Mouse (Mus musculus) forebrain, embryonic 15.5 days (tissue): ENCODE results near the gene Iapp. TPM values are rescaled to one million over a fixed set of nuclear protein-coding genes. Genes with fewer than 3 reads are reported as not detected.
"Not testable (repeated sequence)": the region's sequence is repeated elsewhere in the genome, so short reads cannot be mapped to it uniquely, and the experiment has no call there.

Experiments used
- ATAC-seq: fragments of 200-750 bp; cut with Nextera tagmentation; replicated peaks from 2 replicates; pipeline ENCODE4 v1.8.0; 2017; ENCODE audit warnings: mild to moderate bottlenecking, moderate TSS enrichment, moderate library complexity
- H3K27ac ChIP-seq: fragments of 300-500 bp; sonication (generic); replicated peaks from 2 replicates; pipeline ENCODE4 v1.5.1; 2015; ENCODE audit warnings: mild to moderate bottlenecking, inconsistent platforms
- H3K27me3 ChIP-seq: fragments of 300-500 bp; sonication (generic); 2 replicates; pipeline ENCODE4 v1.6.1; 2015; ENCODE audit warnings: inconsistent platforms
- H3K36me3 ChIP-seq: fragments of 300-500 bp; sonication (generic); 2 replicates; pipeline ENCODE4 v1.6.1; 2015; ENCODE audit warnings: mild to moderate bottlenecking, inconsistent platforms
- H3K4me1 ChIP-seq: fragments of 300-500 bp; sonication (generic); 2 replicates; pipeline ENCODE4 v1.6.1; 2015; ENCODE audit warnings: inconsistent platforms
- H3K4me2 ChIP-seq: fragments of 300-500 bp; sonication (generic); replicated peaks from 2 replicates; pipeline ENCODE4 v1.6.1; 2015; ENCODE audit warnings: mild to moderate bottlenecking, inconsistent platforms
- H3K4me3 ChIP-seq: fragments of 300-500 bp; sonication (generic); 2 replicates; pipeline ENCODE4 v1.5.1; 2015; ENCODE audit warnings: mild to moderate bottlenecking, inconsistent platforms
- H3K9ac ChIP-seq: fragments of 300-500 bp; sonication (generic); replicated peaks from 2 replicates; pipeline ENCODE4 v1.6.1; 2015; ENCODE audit warnings: mild to moderate bottlenecking, inconsistent platforms
- H3K9me3 ChIP-seq: fragments of 300-500 bp; sonication (generic); 2 replicates; pipeline ENCODE4 v1.6.1; 2016; ENCODE audit warnings: inconsistent platforms
- WGBS: fragments of 180-500 bp; shearing (Covaris S2); methylation state at CpG from one replicate; pipeline ENCODE4 v1.1.7; 2015; ENCODE audit warnings: mixed read lengths; 5-methylcytosine and 5-hydroxymethylcytosine counted together
- polyA plus RNA-seq: library from polyadenylated mRNA; unstranded; fragments of >200 nt; fragmentation: Nextera tagmentation; extraction: Ambion mirVana; gene quantifications from 2 replicates; pipeline ENCODE4 v1.2.1, GENCODE M21; 2015

The Iapp gene
- polyA plus RNA-seq: 0.31 and 0.42 TPM in 2 replicates

GRCm38 (mm10) chr6:142298098-142298497 is at the start of gene Iapp:
Gene Iapp, plus strand, starts transcription at chr6:142298423.
- Histone ChIP-seq H3K27me3 (no peaks in the 10 kb centered on the region), H3K27ac (no peak within 1 kb of the TSS), H3K36me3 (no peaks in the 10 kb centered on the region), H3K9me3 (no peaks in the 10 kb centered on the region), H3K4me2 (no peak within 1 kb of the TSS), H3K4me3 (no peak within 1 kb of the TSS), H3K9ac (no peak within 1 kb of the TSS), H3K4me1 (no peaks in the 10 kb centered on the region)
- no peak for ATAC-seq
- WGBS: 67% methylated on average over 4 of the region's 4 CpGs

- not testable (repeated sequence) for H3K4me3 ChIP-seq, ATAC-seq, H3K27ac ChIP-seq, H3K27me3 ChIP-seq, H3K36me3 ChIP-seq, H3K4me2 ChIP-seq, H3K9me3 ChIP-seq, H3K9ac ChIP-seq, H3K4me1 ChIP-seq
- 90% methylated on average over 1 of the region's 1 CpGs for WGBS
Observed at GRCm38 (mm10) chr6:142250738-142251307, 47.4 kb upstream of the Iapp start.

- Histone ChIP-seq H3K9me3 (no peaks in the 10 kb centered on the region), H3K36me3 (no peaks in the 10 kb centered on the region), H3K27ac (no peak overlapping the region), H3K9ac (no peak overlapping the region), H3K4me2 (no peak overlapping the region), H3K4me1 (no peaks in the 10 kb centered on the region), H3K4me3 (no peak overlapping the region), H3K27me3 (no peaks in the 10 kb centered on the region)
- no peak for ATAC-seq
- 5% methylated on average over 4 of the region's 4 CpGs for whole genome bisulfite sequencing
Observed at GRCm38 (mm10) chr6:142275721-142276442, 22.3 kb upstream of the Iapp start.

- WGBS: 50% methylated on average over 12 of the region's 12 CpGs
- Histone ChIP-seq H3K9me3 (no peaks in the 10 kb centered on the region), H3K4me1 (no peaks in the 10 kb centered on the region), H3K9ac (no peak overlapping the region), H3K27me3 (no peaks in the 10 kb centered on the region), H3K4me3 (no peak overlapping the region), H3K27ac (no peak overlapping the region), H3K4me2 (no peak overlapping the region), H3K36me3 (no peaks in the 10 kb centered on the region)
- ATAC-seq: no peak
Observed at GRCm38 (mm10) chr6:142289413-142290118, 8.7 kb upstream of the Iapp start.

GRCm38 (mm10) chr6:142305076-142305475 is 6.9 kb downstream of the Iapp start:
- Histone ChIP-seq H3K9me3 (0 out of 2 replicates have a peak, but pooled peaks cover 2% of the 10 kb centered on the region), H3K36me3 (no peaks in the 10 kb centered on the region), H3K27ac (no peak overlapping the region), H3K27me3 (no peaks in the 10 kb centered on the region), H3K4me2 (no peak overlapping the region), H3K4me3 (no peak overlapping the region), H3K9ac (no peak overlapping the region), H3K4me1 (no peaks in the 10 kb centered on the region)
- ATAC-seq: no peak

- Histone ChIP-seq H3K27me3 (no peaks in the 10 kb centered on the region), H3K4me1 (no peaks in the 10 kb centered on the region), H3K4me3 (no peak overlapping the region), H3K36me3 (no peaks in the 10 kb centered on the region), H3K27ac (no peak overlapping the region), H3K4me2 (no peak overlapping the region), H3K9ac (no peak overlapping the region), H3K9me3 (0 out of 2 replicates have a peak, but pooled peaks cover 2% of the 10 kb centered on the region)
- WGBS: 88% methylated on average over 5 of the region's 5 CpGs
- no peak for ATAC-seq
Observed at GRCm38 (mm10) chr6:142314285-142314684, 16.1 kb downstream of the Iapp start.

GRCm38 (mm10) chr6:142317106-142317505 is 18.9 kb downstream of the Iapp start:
- H3K4me3 ChIP-seq: no peak overlapping the region
- H3K36me3 ChIP-seq: no peaks in the 10 kb centered on the region
- no peaks in the 10 kb centered on the region for H3K4me1 ChIP-seq
- ATAC-seq: no peak
- no peak overlapping the region for H3K27ac ChIP-seq
- no peaks in the 10 kb centered on the region for H3K9me3 ChIP-seq
- no peak overlapping the region for H3K9ac ChIP-seq
- no peak overlapping the region for H3K4me2 ChIP-seq
- no peaks in the 10 kb centered on the region for H3K27me3 ChIP-seq

- Histone ChIP-seq H3K9ac (no peak within 1 kb of the TSS), H3K27ac (no peak within 1 kb of the TSS), H3K36me3 (no peaks in the 10 kb centered on the region), H3K27me3 (no peaks in the 10 kb centered on the region), H3K9me3 (no peaks in the 10 kb centered on the region), H3K4me1 (no peaks in the 10 kb centered on the region), H3K4me2 (no peak within 1 kb of the TSS), H3K4me3 (no peak within 1 kb of the TSS)
- ATAC-seq: no peak
- WGBS: 2% methylated on average over 4 of the region's 4 CpGs
Observed at GRCm38 (mm10) chr6:142322881-142323280, 24.7 kb downstream of the Iapp start, which contains the start of gene Slco1a5. Gene Slco1a5, minus strand, starts transcription at chr6:142322981.

- Histone ChIP-seq H3K27ac (no peak overlapping the region), H3K4me3 (no peak overlapping the region), H3K4me2 (no peak overlapping the region), H3K4me1 (no peaks in the 10 kb centered on the region), H3K27me3 (no peaks in the 10 kb centered on the region), H3K36me3 (no peaks in the 10 kb centered on the region), H3K9me3 (no peaks in the 10 kb centered on the region), H3K9ac (no peak overlapping the region)
- WGBS: 78% methylated on average over 3 of the region's 3 CpGs
- ATAC-seq: no peak
Observed at GRCm38 (mm10) chr6:142326598-142326997, 28.4 kb downstream of the Iapp start.

GRCm38 (mm10) chr6:142329201-142329600 is 31.0 kb downstream of the Iapp start:
- no peak overlapping the region for H3K4me2 ChIP-seq
- 48% methylated on average over 1 of the region's 1 CpGs for WGBS
- no peaks in the 10 kb centered on the region for H3K36me3 ChIP-seq
- no peaks in the 10 kb centered on the region for H3K9me3 ChIP-seq
- no peaks in the 10 kb centered on the region for H3K27me3 ChIP-seq
- no peaks in the 10 kb centered on the region for H3K4me1 ChIP-seq
- no peak overlapping the region for H3K27ac ChIP-seq
- H3K4me3 ChIP-seq: no peak overlapping the region
- H3K9ac ChIP-seq: no peak overlapping the region
- ATAC-seq: no peak

- Histone ChIP-seq H3K27ac (no peak overlapping the region), H3K4me2 (no peak overlapping the region), H3K9ac (no peak overlapping the region), H3K36me3 (no peaks in the 10 kb centered on the region), H3K27me3 (no peaks in the 10 kb centered on the region), H3K4me1 (no peaks in the 10 kb centered on the region), H3K4me3 (no peak overlapping the region), H3K9me3 (no peaks in the 10 kb centered on the region)
- WGBS: 57% methylated on average over 2 of the region's 2 CpGs
- no peak for ATAC-seq
Observed at GRCm38 (mm10) chr6:142338961-142339360, 40.7 kb downstream of the Iapp start.

GRCm38 (mm10) chr6:142339576-142339975 is 41.4 kb downstream of the Iapp start:
- Histone ChIP-seq H3K4me1 (no peaks in the 10 kb centered on the region), H3K4me3 (no peak overlapping the region), H3K36me3 (no peaks in the 10 kb centered on the region), H3K4me2 (no peak overlapping the region), H3K9ac (no peak overlapping the region), H3K27ac (no peak overlapping the region), H3K27me3 (no peaks in the 10 kb centered on the region), H3K9me3 (no peaks in the 10 kb centered on the region)
- no peak for ATAC-seq
- 65% methylated on average over 2 of the region's 2 CpGs for WGBS
